Mouse (Mus musculus): ENCODE data around the gene Mrgprd.

DNA sequence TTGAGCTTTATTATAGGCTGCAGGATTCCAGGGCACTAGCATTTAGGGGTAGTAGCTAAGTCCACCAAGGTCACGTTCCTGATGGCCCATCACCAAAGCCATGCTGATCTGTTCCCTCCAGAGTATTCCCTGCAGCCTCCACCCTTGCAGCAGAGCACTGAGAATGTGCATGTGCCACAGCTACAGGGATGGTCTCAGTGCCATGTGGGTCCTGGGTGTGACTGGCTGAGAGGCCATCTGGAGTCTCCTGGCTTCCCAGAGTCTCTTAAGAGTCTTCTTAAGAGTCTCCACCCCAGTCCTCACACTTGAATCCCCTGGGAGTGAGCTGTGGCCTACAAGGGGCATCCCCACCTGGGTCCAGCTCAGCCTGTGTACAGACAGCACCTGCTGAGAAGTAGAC lies 4.8 kb upstream of the Mrgprd start:
- TF ChIP-seq CTCF (IDR thresholded peaks at IDR 0.05; ENCODE audit: borderline replicate concordance, insufficient read depth, low read depth, low read length) (no peak), POLR2A (IDR thresholded peaks at IDR 0.05; ENCODE audit: borderline replicate concordance, insufficient read depth, low read length) (no peak)
